Mouse (Mus musculus) cortical plate, adult 2 months (tissue): Measurements from ENCODE around the gene Ier2.

Source experiments
- CTCF ChIP-seq: fragments of 200-500 bp; IDR thresholded peaks from 2 replicates; pipeline ENCODE4 v1.5.1; 2011; ENCODE audit warnings: mild to moderate bottlenecking, control low read depth, low read length; ENCODE audit not compliant: insufficient read depth; ENCODE audit errors: extremely low read depth
- POLR2A ChIP-seq: fragments of 200-500 bp; IDR thresholded peaks from 2 replicates; pipeline ENCODE4 v1.6.1; 2011; ENCODE audit warnings: mild to moderate bottlenecking, low read length, control low read depth; ENCODE audit not compliant: insufficient read depth; ENCODE audit errors: extremely low read depth

- TF ChIP-seq CTCF: no peak
- TF ChIP-seq POLR2A: no peak
Measured at GRCm38 (mm10) chr8:84693332-84693731, 30.7 kb upstream of the Ier2 start.
